Comparison of ENCODE assay signal across 18 mouse cellular contexts in the genomic region with DNA sequence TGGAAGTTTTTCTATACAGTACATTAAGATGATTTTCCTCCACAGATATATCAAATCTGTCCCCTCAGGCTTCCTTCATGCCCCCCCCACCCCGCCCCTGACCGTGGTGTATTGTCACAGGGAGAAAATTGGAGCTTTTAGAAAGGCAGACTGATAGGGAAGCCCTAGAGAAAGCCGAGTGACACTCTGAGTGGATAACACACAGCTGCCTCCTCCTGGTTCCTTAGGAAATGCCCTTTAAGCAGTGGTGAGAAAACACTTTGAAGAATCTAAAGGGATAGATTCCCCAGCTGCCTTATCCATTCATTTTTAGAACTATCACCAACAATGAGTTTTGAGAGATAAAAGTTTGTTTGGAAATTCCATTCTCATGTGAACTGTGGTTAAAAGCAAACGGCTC.
A peak's percentile ranks its signal among the peaks of the same experiment; 100 is the strongest.
DNase-seq lines count a peak whose midpoint lies in the region; ATAC-seq and TF ChIP-seq lines count a peak whose summit lies in the region.
"Had no signal": no experiment of that assay in that cellular context is flagged by ENCODE, and none has a peak within 500 bp of the region (broad histone marks: within the 10 kb centered on the region; RNA-seq: fewer than 3 reads in every experiment).

No protein-coding gene starts in this region.

- DNase-seq in embryo, embryonic 10 days (ENCODE audit: low spot score): peak; percentile 28
- no peak for DNase-seq in embryo, embryonic 9.5 days (ENCODE audit: extremely low spot score)
- DNase-seq in hindbrain, postnatal 0 days (ENCODE audit: low spot score): peak; percentile 30
- no peak for DNase-seq in hindbrain, embryonic 11.5 days (ENCODE audit: low spot score)
- no peak for DNase-seq in lung, adult 18-20 months
- DNase-seq in lung, postnatal 10 days: peak; percentile 37
- no peak for DNase-seq in thymus, postnatal 4 days
- DNase-seq: cerebellum, adult 18-20 months; gastrocnemius, postnatal 36 days; liver; right cerebral cortex, postnatal 25 days; thymus, adult 2 months had no signal

- no peaks in the 10 kb centered on the region for H3K36me3 ChIP-seq in hindbrain, postnatal 0 days (ENCODE audit: insufficient read depth, low read length)
- no peaks in the 10 kb centered on the region for H3K36me3 ChIP-seq in hindbrain, embryonic 11.5 days (ENCODE audit: control insufficient read depth, insufficient read depth, low read length)
- no peaks in the 10 kb centered on the region for H3K36me3 ChIP-seq in lung, embryonic 15.5 days
- H3K36me3 ChIP-seq: embryonic facial prominence, embryonic 12.5 days had no signal

- H3K4me3 ChIP-seq in hindbrain, postnatal 0 days (ENCODE audit: low read length): no peak overlapping the region
- no peak overlapping the region for H3K4me3 ChIP-seq in hindbrain, embryonic 11.5 days (ENCODE audit: low read depth, low read length)
- no peak overlapping the region for H3K4me3 ChIP-seq in lung, embryonic 15.5 days
- H3K4me3 ChIP-seq: embryonic facial prominence, embryonic 12.5 days; forebrain, embryonic 13.5 days; left cerebral cortex, adult 2 months; myocyte had no signal

- peak; percentile 44 for TF ChIP-seq CTCF in hindbrain, postnatal 0 days (IDR thresholded peaks at IDR 0.05; ENCODE audit: low read depth)

- 40% methylated on average over 4 of the region's 4 CpGs for WGBS in hindbrain, postnatal 0 days
- WGBS in hindbrain, embryonic 11.5 days: 47% methylated on average over 4 of the region's 4 CpGs
- WGBS in lung, embryonic 15.5 days: 4% methylated on average over 4 of the region's 4 CpGs

- H3K4me2 ChIP-seq in hindbrain, postnatal 0 days (ENCODE audit: low read depth, low read length): no peak overlapping the region
- no peak overlapping the region for H3K4me2 ChIP-seq in hindbrain, embryonic 11.5 days (replicated peaks; ENCODE audit: low read depth, low read length)
- no peak overlapping the region for H3K4me2 ChIP-seq in lung, embryonic 15.5 days
- H3K4me2 ChIP-seq: embryonic facial prominence, embryonic 12.5 days; forebrain, embryonic 13.5 days had no signal

- no peaks in the 10 kb centered on the region for H3K9me3 ChIP-seq in hindbrain, postnatal 0 days (ENCODE audit: low read length)
- no peaks in the 10 kb centered on the region for H3K9me3 ChIP-seq in hindbrain, embryonic 11.5 days (ENCODE audit: control insufficient read depth, low read length)
- H3K9me3 ChIP-seq in lung, embryonic 15.5 days: no peaks in the 10 kb centered on the region
- H3K9me3 ChIP-seq: embryonic facial prominence, embryonic 12.5 days; forebrain, embryonic 13.5 days had no signal

- H3K27me3 ChIP-seq in hindbrain, postnatal 0 days (ENCODE audit: insufficient read depth, low read length): no peaks in the 10 kb centered on the region
- H3K27me3 ChIP-seq in hindbrain, embryonic 11.5 days (ENCODE audit: control insufficient read depth, insufficient read depth, low read length): no peaks in the 10 kb centered on the region
- H3K27me3 ChIP-seq in lung, embryonic 15.5 days: no peaks in the 10 kb centered on the region
- H3K27me3 ChIP-seq: embryonic facial prominence, embryonic 12.5 days; forebrain, embryonic 13.5 days had no signal

- H3K4me1 ChIP-seq in hindbrain, postnatal 0 days (ENCODE audit: insufficient read depth, low read length): no peaks in the 10 kb centered on the region
- H3K4me1 ChIP-seq in hindbrain, embryonic 11.5 days (replicated peaks; ENCODE audit: control insufficient read depth, insufficient read depth, low read length): no peaks in the 10 kb centered on the region
- H3K4me1 ChIP-seq in lung, embryonic 15.5 days: peaks cover 9% of the 10 kb centered on the region; the same call in 1 of the 2 replicates
- H3K4me1 ChIP-seq: embryonic facial prominence, embryonic 12.5 days; forebrain, embryonic 13.5 days had no signal

- no peak for ATAC-seq in hindbrain, postnatal 0 days
- ATAC-seq in hindbrain, embryonic 11.5 days (ENCODE audit: low FRiP score): no peak
- 0 out of 2 replicates have a peak, but pooled peaks have one; percentile 46 for ATAC-seq in lung, embryonic 15.5 days (ENCODE audit: borderline replicate concordance, extremely low read depth, low FRiP score, low TSS enrichment)
- ATAC-seq: forebrain, embryonic 13.5 days; intestine, embryonic 16.5 days had no signal

- H3K27ac ChIP-seq in hindbrain, postnatal 0 days: no peak overlapping the region
- no peak overlapping the region for H3K27ac ChIP-seq in hindbrain, embryonic 11.5 days (ENCODE audit: low read depth, low read length)
- no peak overlapping the region for H3K27ac ChIP-seq in lung, embryonic 15.5 days
- H3K27ac ChIP-seq: embryonic facial prominence, embryonic 12.5 days; forebrain, embryonic 13.5 days; left cerebral cortex, adult 2 months had no signal

- H3K9ac ChIP-seq in hindbrain, postnatal 0 days (replicated peaks; ENCODE audit: low read length): no peak overlapping the region
- no peak overlapping the region for H3K9ac ChIP-seq in hindbrain, embryonic 11.5 days (ENCODE audit: low read depth, low read length)
- H3K9ac ChIP-seq in lung, embryonic 15.5 days: no peak overlapping the region
- H3K9ac ChIP-seq: embryonic facial prominence, embryonic 12.5 days; forebrain, embryonic 13.5 days had no signal

Comparison
In these comparisons a context has a peak if more than half of its experiments do, and no peak if none do; other contexts are left out.
1. DNase-seq: peak in embryo, embryonic 10 days (single experiment), hindbrain, postnatal 0 days (single experiment) and lung, postnatal 10 days (single experiment); none in embryo, embryonic 9.5 days (single experiment), hindbrain, embryonic 11.5 days (single experiment), lung, adult 18-20 months (0 of 2) and thymus, postnatal 4 days (single experiment).